Mouse (Mus musculus) forebrain, postnatal 0 days (tissue): ENCODE measurements around the gene Zbtb39. TPM values are rescaled to one million over a fixed set of nuclear protein-coding genes. Genes with fewer than 3 reads are reported as not detected.

Experiments used
- polyA plus RNA-seq: library from polyadenylated mRNA; unstranded; fragments of >200 nt; fragmentation: Nextera tagmentation; extraction: Ambion mirVana; gene quantifications from 2 replicates; pipeline ENCODE4 v1.2.1, GENCODE M21; 2015
- total RNA-seq: library from RNA; depleted of rRNA; stranded (reverse); fragments of >200 nt; gene quantifications from 2 replicates; pipeline ENCODE4 v1.2.3, GENCODE M21; 2014; rRNA removed

Zbtb39 gene
- total and polyA plus RNA-seq, 2 experiments from 2014 or later = 2.4 to 11.9 TPM

Other genes starting within 250 kb of the Zbtb39 start
- gene Stac3, start 237.9 kb upstream of the Zbtb39 start, total RNA-seq = 0.85 and 1.7 TPM in 2 replicates
- 0.20 and 0.50 TPM in 2 replicates for gene Stac3, start 237.9 kb upstream of the Zbtb39 start, polyA plus RNA-seq
- gene Ndufa4l2, start 224.6 kb upstream of the Zbtb39 start, total RNA-seq = 4.9 and 15.5 TPM in 2 replicates
- gene Ndufa4l2, start 224.6 kb upstream of the Zbtb39 start, polyA plus RNA-seq = 15.2 and 15.5 TPM in 2 replicates
- 31.5 and 43.8 TPM in 2 replicates for gene Shmt2, start 217.1 kb upstream of the Zbtb39 start, total RNA-seq
- 39.0 and 39.9 TPM in 2 replicates for gene Shmt2, start 217.1 kb upstream of the Zbtb39 start, polyA plus RNA-seq
- gene Nxph4, start 205.0 kb upstream of the Zbtb39 start, total RNA-seq = 2.1 and 2.2 TPM in 2 replicates
- gene Nxph4, start 205.0 kb upstream of the Zbtb39 start, polyA plus RNA-seq = 19.9 and 22.6 TPM in 2 replicates
- gene Lrp1, start 118.4 kb upstream of the Zbtb39 start, total RNA-seq = 183 and 228 TPM in 2 replicates
- 42.2 and 70.4 TPM in 2 replicates for gene Lrp1, start 118.4 kb upstream of the Zbtb39 start, polyA plus RNA-seq
- 4.6 and 5.4 TPM in 2 replicates for gene Stat6, start 96.6 kb upstream of the Zbtb39 start, total RNA-seq
- gene Stat6, start 96.6 kb upstream of the Zbtb39 start, polyA plus RNA-seq = 4.3 and 4.4 TPM in 2 replicates
- gene Nemp1, start 72.6 kb upstream of the Zbtb39 start, total RNA-seq = 3.4 and 6.1 TPM in 2 replicates
- gene Nemp1, start 72.6 kb upstream of the Zbtb39 start, polyA plus RNA-seq = 2.8 and 3.2 TPM in 2 replicates
- gene Nab2, start 71.0 kb upstream of the Zbtb39 start, total RNA-seq = 12.9 and 14.4 TPM in 2 replicates
- 4.5 and 4.8 TPM in 2 replicates for gene Nab2, start 71.0 kb upstream of the Zbtb39 start, polyA plus RNA-seq
- gene Myo1a, start 34.4 kb upstream of the Zbtb39 start, total RNA-seq = 0.15 and 0.29 TPM in 2 replicates
- 0.28 and 0.35 TPM in 2 replicates for gene Myo1a, start 34.4 kb upstream of the Zbtb39 start, polyA plus RNA-seq
- 0.46 and 2.8 TPM in 2 replicates for gene Tac2, start 15.1 kb upstream of the Zbtb39 start, total RNA-seq
- 6.0 and 9.1 TPM in 2 replicates for gene Tac2, start 15.1 kb upstream of the Zbtb39 start, polyA plus RNA-seq
- 0.62 and 1.3 TPM in 2 replicates for gene Gpr182, start 12.2 kb downstream of the Zbtb39 start, total RNA-seq
- gene Gpr182, start 12.2 kb downstream of the Zbtb39 start, polyA plus RNA-seq = 1.5 and 1.7 TPM in 2 replicates
- gene Rdh1, start 20.2 kb downstream of the Zbtb39 start, total RNA-seq = 0.24 TPM in 1 of 2 replicates, not detected in the other
- gene Rdh1, start 20.2 kb downstream of the Zbtb39 start, polyA plus RNA-seq = not detected in 2 replicates
- not detected in 2 replicates for gene Rdh16f1, start 20.2 kb downstream of the Zbtb39 start, total RNA-seq
- not detected in 2 replicates for gene Rdh16f1, start 20.2 kb downstream of the Zbtb39 start, polyA plus RNA-seq
- 0.57 and 0.69 TPM in 2 replicates for gene Rdh9, start 36.8 kb downstream of the Zbtb39 start, total RNA-seq
- 0.62 and 0.68 TPM in 2 replicates for gene Rdh9, start 36.8 kb downstream of the Zbtb39 start, polyA plus RNA-seq
- 0.08 TPM in 1 of 2 replicates, not detected in the other for gene Rdh16, start 61.6 kb downstream of the Zbtb39 start, total RNA-seq
- gene Rdh16, start 61.6 kb downstream of the Zbtb39 start, polyA plus RNA-seq = 0.07 TPM in 1 of 2 replicates, not detected in the other
- not detected in 2 replicates for gene Rdh19, start 110.4 kb downstream of the Zbtb39 start, total RNA-seq
- not detected in 2 replicates for gene Rdh19, start 110.4 kb downstream of the Zbtb39 start, polyA plus RNA-seq
- gene Rdh16f2, start 126.9 kb downstream of the Zbtb39 start, total RNA-seq = not detected in 2 replicates
- gene Rdh16f2, start 126.9 kb downstream of the Zbtb39 start, polyA plus RNA-seq = not detected in 2 replicates
- not detected in 2 replicates for gene Rdh7, start 149.3 kb downstream of the Zbtb39 start, total RNA-seq
- not detected in 2 replicates for gene Rdh7, start 149.3 kb downstream of the Zbtb39 start, polyA plus RNA-seq
- gene Sdr9c7, start 159.0 kb downstream of the Zbtb39 start, total RNA-seq = not detected in 2 replicates
- not detected in 2 replicates for gene Sdr9c7, start 159.0 kb downstream of the Zbtb39 start, polyA plus RNA-seq